Comparison of ENCODE assay signal across 18 mouse cellular contexts in genomic region chr1:39773991-39774729, GRCm38 (mm10). TPM values are rescaled to one million over a fixed set of nuclear protein-coding genes. Genes with fewer than 3 reads are reported as not detected.
DNase-seq lines count a peak whose midpoint lies in the region; ATAC-seq lines count a peak whose summit lies in the region.
"Had no signal": no experiment of that assay in that cellular context is flagged by ENCODE, and none has a peak within 500 bp of the region (broad histone marks: within the 10 kb centered on the region; RNA-seq: fewer than 3 reads in every experiment).

No protein-coding gene starts in this region.

- peaks cover 5% of the 10 kb centered on the region; the same call in 1 of the 2 replicates for H3K4me1 ChIP-seq in hindbrain, embryonic 14.5 days (replicated peaks; ENCODE audit: control insufficient read depth, insufficient read depth, low read length)
- H3K4me1 ChIP-seq in hindbrain, embryonic 10.5 days (replicated peaks): peaks cover 29% of the 10 kb centered on the region
- peaks cover 28% of the 10 kb centered on the region for H3K4me1 ChIP-seq in neural tube, embryonic 13.5 days (replicated peaks)
- peaks cover 20% of the 10 kb centered on the region for H3K4me1 ChIP-seq in neural tube, embryonic 15.5 days

- H3K9ac ChIP-seq in hindbrain, embryonic 14.5 days: no peak overlapping the region
- H3K9ac ChIP-seq in neural tube, embryonic 13.5 days: no peak overlapping the region
- H3K9ac ChIP-seq in neural tube, embryonic 15.5 days (replicated peaks): no peak overlapping the region
- H3K9ac ChIP-seq: limb, embryonic 12.5 days; liver, embryonic 15.5 days had no signal

- 62% methylated on average over 14 of the region's 14 CpGs for WGBS in hindbrain, embryonic 14.5 days
- 81% methylated on average over 14 of the region's 14 CpGs for WGBS in hindbrain, embryonic 10.5 days
- 53% methylated on average over 14 of the region's 14 CpGs for WGBS in neural tube, embryonic 13.5 days
- 52% methylated on average over 14 of the region's 14 CpGs for WGBS in neural tube, embryonic 15.5 days

- DNase-seq in cerebellum, postnatal 25 days: peak; percentile 26 to 43
- DNase-seq in cerebellum, adult 8-10 months: no peak
- no peak for DNase-seq in hindbrain, embryonic 14.5 days (ENCODE audit: low spot score)
- DNase-seq in hindbrain, embryonic 10.5 days (ENCODE audit: low spot score): no peak
- DNase-seq in neural tube, embryonic 10.5 days (ENCODE audit: extremely low spot score, low spot score): no peak
- no peak for DNase-seq in kidney, adult 18-20 months
- DNase-seq: adrenal gland, postnatal 36 days; B cell, adult 2 months; kidney, postnatal 10 days had no signal

- H3K4me3 ChIP-seq in hindbrain, embryonic 14.5 days (replicated peaks; ENCODE audit: low read length): no peak overlapping the region
- no peak overlapping the region for H3K4me3 ChIP-seq in hindbrain, embryonic 10.5 days
- no peak overlapping the region for H3K4me3 ChIP-seq in neural tube, embryonic 13.5 days
- H3K4me3 ChIP-seq in neural tube, embryonic 15.5 days (replicated peaks): no peak overlapping the region
- H3K4me3 ChIP-seq: embryonic facial prominence, embryonic 10.5 days; erythroblast, embryonic 14.5 days; limb, embryonic 12.5 days; liver, embryonic 15.5 days had no signal

- no peaks in the 10 kb centered on the region for H3K9me3 ChIP-seq in hindbrain, embryonic 14.5 days (ENCODE audit: control insufficient read depth, low read length)
- H3K9me3 ChIP-seq in hindbrain, embryonic 10.5 days: no peaks in the 10 kb centered on the region
- no peaks in the 10 kb centered on the region for H3K9me3 ChIP-seq in neural tube, embryonic 13.5 days
- no peaks in the 10 kb centered on the region for H3K9me3 ChIP-seq in neural tube, embryonic 15.5 days (replicated peaks)
- H3K9me3 ChIP-seq: embryonic facial prominence, embryonic 10.5 days; limb, embryonic 12.5 days; liver, embryonic 15.5 days had no signal

- H3K27me3 ChIP-seq in hindbrain, embryonic 14.5 days (ENCODE audit: control insufficient read depth, insufficient read depth, low read length): no peaks in the 10 kb centered on the region
- no peaks in the 10 kb centered on the region for H3K27me3 ChIP-seq in hindbrain, embryonic 10.5 days (ENCODE audit: insufficient read depth, poor library complexity, severe bottlenecking)
- H3K27me3 ChIP-seq in neural tube, embryonic 13.5 days: no peaks in the 10 kb centered on the region
- H3K27me3 ChIP-seq in neural tube, embryonic 15.5 days (replicated peaks): no peaks in the 10 kb centered on the region
- H3K27me3 ChIP-seq: limb, embryonic 12.5 days; liver, embryonic 15.5 days; Patski had no signal

- peak overlapping the region; percentile 53; the same call in 1 of the 2 replicates for H3K27ac ChIP-seq in hindbrain, embryonic 14.5 days
- H3K27ac ChIP-seq in hindbrain, embryonic 10.5 days: no peak overlapping the region
- H3K27ac ChIP-seq in neural tube, embryonic 13.5 days (replicated peaks): peak overlapping the region; percentile 56
- H3K27ac ChIP-seq in neural tube, embryonic 15.5 days (replicated peaks): peak overlapping the region; percentile 63
- H3K27ac ChIP-seq: embryonic facial prominence, embryonic 10.5 days; limb, embryonic 12.5 days; liver, embryonic 15.5 days had no signal

- ATAC-seq in hindbrain, embryonic 14.5 days (ENCODE audit: low FRiP score): peak; percentile 73; the same call in 1 of the 2 replicates
- ATAC-seq in neural tube, embryonic 13.5 days (ENCODE audit: low read depth): peak; percentile 77; the same call in 1 of the 2 replicates
- ATAC-seq in neural tube, embryonic 15.5 days (ENCODE audit: low FRiP score): peak; percentile 82
- ATAC-seq: inflammation-experienced regulatory T-cells, adult 6 months; Patski had no signal

- H3K36me3 ChIP-seq in hindbrain, embryonic 14.5 days (replicated peaks; ENCODE audit: control insufficient read depth, insufficient read depth): no peaks in the 10 kb centered on the region
- H3K36me3 ChIP-seq in hindbrain, embryonic 10.5 days: no peaks in the 10 kb centered on the region
- no peaks in the 10 kb centered on the region for H3K36me3 ChIP-seq in neural tube, embryonic 13.5 days
- no peaks in the 10 kb centered on the region for H3K36me3 ChIP-seq in neural tube, embryonic 15.5 days
- H3K36me3 ChIP-seq: embryonic facial prominence, embryonic 10.5 days; limb, embryonic 12.5 days; liver, embryonic 15.5 days had no signal

- no peak overlapping the region for H3K4me2 ChIP-seq in hindbrain, embryonic 14.5 days (replicated peaks)
- H3K4me2 ChIP-seq in neural tube, embryonic 13.5 days: no peak overlapping the region
- no peak overlapping the region for H3K4me2 ChIP-seq in neural tube, embryonic 15.5 days
- H3K4me2 ChIP-seq: limb, embryonic 12.5 days; liver, embryonic 15.5 days had no signal

RNA-seq across cellular contexts. Expression of gene Gm3646, which starts 31.0 kb away (rescaled TPM):
- not detected in 2 replicates for polyA plus RNA-seq in hindbrain, embryonic 14.5 days (2014; fragmentation: Nextera tagmentation; extraction: Ambion mirVana)
- polyA plus RNA-seq in hindbrain, embryonic 10.5 days (2016; fragmentation: Nextera tagmentation; extraction: Ambion mirVana): not detected in 2 replicates
- not detected in 2 replicates for polyA plus RNA-seq in neural tube, embryonic 13.5 days (2015; fragmentation: Nextera tagmentation; extraction: Ambion mirVana)
- not detected in 2 replicates for polyA plus RNA-seq in neural tube, embryonic 15.5 days (2015; fragmentation: Nextera tagmentation; extraction: Ambion mirVana)
- polyA plus RNA-seq: embryonic facial prominence, embryonic 10.5 days; erythroblast, embryonic 14.5 days; inflammation-experienced regulatory T-cells, adult 6 months; limb, embryonic 12.5 days; liver, embryonic 15.5 days; Patski; thymus, postnatal 0 days had no signal

RNA-seq across cellular contexts. Expression of gene Rfx8, which starts 53.4 kb away (rescaled TPM):
- polyA plus RNA-seq in hindbrain, embryonic 14.5 days (2014; fragmentation: Nextera tagmentation; extraction: Ambion mirVana): 0.10 and 0.40 TPM in 2 replicates
- polyA plus RNA-seq in hindbrain, embryonic 10.5 days (2016; fragmentation: Nextera tagmentation; extraction: Ambion mirVana): 0.12 and 0.22 TPM in 2 replicates
- 0.48 and 0.71 TPM in 2 replicates for polyA plus RNA-seq in neural tube, embryonic 13.5 days (2015; fragmentation: Nextera tagmentation; extraction: Ambion mirVana)
- 0.14 and 0.27 TPM in 2 replicates for polyA plus RNA-seq in neural tube, embryonic 15.5 days (2015; fragmentation: Nextera tagmentation; extraction: Ambion mirVana)
- polyA plus RNA-seq: inflammation-experienced regulatory T-cells, adult 6 months; Patski had no signal

Comparison
In these comparisons a context has a peak if more than half of its experiments do, and no peak if none do; other contexts are left out.
1. DNase-seq: peak in cerebellum, postnatal 25 days (2 of 2); none in cerebellum, adult 8-10 months (single experiment), hindbrain, embryonic 14.5 days (single experiment), hindbrain, embryonic 10.5 days (single experiment), neural tube, embryonic 10.5 days (single experiment) and kidney, adult 18-20 months (single experiment).
2. Peak in every context shown above with its lines, with median percentiles within 50 percentile points of each other: ATAC-seq.